Mouse (Mus musculus): Measurements from ENCODE around the gene Nlrp6.

DNA sequence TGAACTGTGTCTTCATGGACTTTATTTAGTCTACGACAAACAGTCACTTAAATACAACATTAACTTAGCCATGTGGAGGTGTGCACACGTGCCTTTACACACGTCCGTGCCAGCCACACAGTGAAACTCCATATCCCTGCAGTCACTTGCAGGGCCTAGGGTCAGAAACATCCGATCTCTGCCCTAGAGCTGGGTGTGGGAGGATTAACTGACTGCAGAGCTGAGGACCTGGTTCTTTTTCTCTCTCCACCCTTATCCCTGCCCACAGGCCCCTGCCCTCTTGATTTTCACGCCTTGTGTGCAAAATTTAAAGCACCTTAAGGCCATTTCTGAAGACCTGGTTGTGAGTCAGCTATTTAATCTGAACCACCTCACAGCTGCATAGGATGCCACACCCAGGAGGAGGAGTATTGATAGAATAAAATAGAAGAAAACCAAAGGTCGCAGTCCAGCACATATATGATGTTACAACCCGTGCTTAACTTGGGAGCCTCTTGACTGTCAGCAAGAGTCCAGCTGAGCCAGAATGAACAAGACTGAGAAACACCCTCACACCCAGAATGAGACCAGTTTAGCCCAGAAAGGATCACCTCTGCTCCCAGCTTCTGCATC lies at the start of gene Nlrp6:
- TF ChIP-seq CTCF (IDR thresholded peaks at IDR 0.05; ENCODE audit: low read depth) (no peak), EP300 (IDR thresholded peaks at IDR 0.05; ENCODE audit: low read depth) (no peak)

All from liver, embryonic 14.5 days (tissue).